Mouse (Mus musculus) layer of hippocampus, adult 6 months (tissue): ENCODE data around the gene Olfr1437. TPM values are rescaled to one million over a fixed set of nuclear protein-coding genes. Genes with fewer than 3 reads are reported as not detected.

ENCODE experiments used
- long read RNA-seq, 2 experiments: library from polyadenylated mRNA; unstranded; transcript quantifications; one replicate each; pipeline ENCODE4 v2.0.0; 2019 to 2020
- polyA plus RNA-seq: library from polyadenylated mRNA; unstranded; fragments of <200 nt; fragmentation: Nextera tagmentation; gene quantifications from 2 replicates; pipeline ENCODE4 v1.2.3, GENCODE M21; 2021

Olfr1437 gene
- polyA plus RNA-seq = not detected in 2 replicates
- long read RNA-seq, experiment 1 = 0 reads
- long read RNA-seq, experiment 2 = 0 reads

DNA sequence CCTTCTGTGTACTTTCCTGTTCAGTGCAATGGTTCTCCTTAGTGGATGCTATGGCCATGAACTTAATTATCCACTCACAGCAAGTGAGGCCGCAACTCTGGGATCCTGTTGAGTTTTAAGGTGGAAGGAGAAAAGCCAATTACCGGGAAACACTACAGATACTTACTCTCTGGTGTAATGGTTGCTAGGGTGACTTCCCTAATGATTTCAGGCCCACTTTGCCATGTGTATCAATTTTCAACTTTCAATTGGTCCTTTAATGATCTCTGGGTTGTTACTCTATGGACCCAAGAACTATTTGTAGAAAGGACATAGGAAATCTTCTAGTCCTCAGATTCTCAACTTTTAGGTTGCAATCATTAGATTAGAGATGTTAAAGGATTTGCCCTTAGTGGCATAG is at the start of gene Olfr1437:
Gene Olfr1437 (minus strand): TSS at position 101 of the 400 bp plus-strand sequence.

DNA sequence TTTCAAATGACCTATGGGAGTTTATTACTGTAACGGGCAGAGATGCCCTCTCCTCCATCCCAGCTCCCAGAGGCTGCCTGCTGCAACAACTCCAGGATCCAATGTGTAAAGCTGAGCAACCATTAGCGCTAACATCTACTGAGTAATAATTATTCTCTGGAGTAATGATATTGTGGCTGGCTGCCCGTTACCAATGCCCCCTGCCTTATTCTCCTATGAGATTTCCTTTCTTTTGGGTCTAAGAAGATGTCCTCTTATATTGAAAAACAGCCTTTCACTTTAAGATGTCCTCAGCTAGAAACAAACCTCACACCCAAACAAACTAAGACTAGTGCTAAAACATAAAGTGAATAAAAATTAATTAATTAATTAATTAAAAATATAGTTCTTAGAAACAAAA is 10.9 kb upstream of the Olfr1437 start, which contains the start of gene Olfr1438-ps1:
Gene Olfr1438-ps1 (minus strand): TSS at position 101 of the 400 bp plus-strand sequence.

DNA sequence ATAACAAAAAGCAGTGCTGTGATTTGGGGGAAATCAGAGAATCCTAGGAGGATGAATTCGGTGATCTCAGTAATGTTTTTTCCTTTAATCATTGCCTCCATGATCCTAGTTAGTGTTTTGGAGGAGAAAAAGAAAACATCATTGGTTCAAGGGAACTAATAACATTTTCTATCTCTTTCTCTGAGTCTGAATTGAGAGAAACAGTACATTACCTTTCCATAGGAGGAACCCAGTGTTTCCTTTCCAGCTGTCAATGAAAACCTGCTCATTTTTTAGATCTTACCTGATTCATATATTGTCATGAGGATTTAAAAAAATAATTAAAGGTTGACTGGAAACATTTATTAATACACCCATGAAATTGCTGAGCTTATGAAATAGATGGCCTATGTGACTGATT is 25.9 kb downstream of the Olfr1437 start, which contains the start of gene Olfr1436:
Gene Olfr1436 (minus strand): TSS at position 101 of the 400 bp plus-strand sequence.

DNA sequence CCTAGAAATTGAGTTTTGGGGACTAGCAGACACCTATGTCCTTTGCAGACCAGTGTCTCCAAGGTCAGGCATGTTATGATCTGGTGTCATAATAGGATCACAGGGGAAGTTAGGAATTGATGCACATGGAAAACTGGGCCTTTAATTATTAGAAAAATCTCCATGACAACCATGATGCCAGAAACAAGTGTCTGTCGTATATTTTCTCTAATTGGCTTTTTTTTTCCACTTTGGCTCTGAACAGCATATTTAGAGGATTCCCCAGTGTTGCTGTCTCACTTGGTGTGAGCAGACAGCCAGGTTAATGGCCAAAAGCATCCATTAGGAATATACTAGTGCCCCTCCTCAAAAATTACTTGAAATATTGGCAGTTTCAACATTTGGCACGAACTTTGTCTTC is 45.3 kb downstream of the Olfr1437 start, which contains the start of gene Olfr1434:
Gene Olfr1434 (plus strand): TSS at position 301 of the 400 bp plus-strand sequence.

Other genes starting within 250 kb of the Olfr1437 start
- gene Olfr1425, start 247.4 kb downstream of the Olfr1437 start, polyA plus RNA-seq = not detected in 2 replicates
- gene Olfr1426, start 233.1 kb downstream of the Olfr1437 start, polyA plus RNA-seq = not detected in 2 replicates
- gene Olfr1427, start 221.8 kb downstream of the Olfr1437 start, polyA plus RNA-seq = not detected in 2 replicates
- gene Olfr1428, start 209.2 kb downstream of the Olfr1437 start, polyA plus RNA-seq = not detected in 2 replicates
- not detected in 2 replicates for gene Olfr76, start 201.9 kb downstream of the Olfr1437 start, polyA plus RNA-seq
- gene Olfr1555-ps1, start 155.0 kb downstream of the Olfr1437 start, polyA plus RNA-seq = not detected in 2 replicates
- not detected in 2 replicates for gene Olfr1431, start 124.5 kb downstream of the Olfr1437 start, polyA plus RNA-seq
- gene Olfr1432, start 92.5 kb downstream of the Olfr1437 start, polyA plus RNA-seq = not detected in 2 replicates
- not detected in 2 replicates for gene Olfr262, start 83.4 kb downstream of the Olfr1437 start, polyA plus RNA-seq
- gene Olfr235, start 64.1 kb downstream of the Olfr1437 start, polyA plus RNA-seq = not detected in 2 replicates
- gene Olfr1434, start 45.2 kb downstream of the Olfr1437 start, polyA plus RNA-seq = not detected in 2 replicates
- gene Olfr1436, start 26.0 kb downstream of the Olfr1437 start, polyA plus RNA-seq = not detected in 2 replicates
- not detected in 2 replicates for gene Olfr1438-ps1, start 10.8 kb upstream of the Olfr1437 start, polyA plus RNA-seq
- gene Olfr1440, start 62.2 kb upstream of the Olfr1437 start, polyA plus RNA-seq = not detected in 2 replicates
- gene Olfr1441, start 92.3 kb upstream of the Olfr1437 start, polyA plus RNA-seq = not detected in 2 replicates
- not detected in 2 replicates for gene Pfpl, start 102.8 kb upstream of the Olfr1437 start, polyA plus RNA-seq
- 2.8 and 2.9 TPM in 2 replicates for gene Mpeg1, start 135.7 kb upstream of the Olfr1437 start, polyA plus RNA-seq
- 4.0 and 4.5 TPM in 2 replicates for gene Dtx4, start 176.4 kb upstream of the Olfr1437 start, polyA plus RNA-seq
- gene Fam111a, start 220.6 kb upstream of the Olfr1437 start, polyA plus RNA-seq = 0.53 and 0.55 TPM in 2 replicates